Mouse (Mus musculus): ENCODE results near the gene Defb42. TPM values are rescaled to one million over a fixed set of nuclear protein-coding genes. Genes with fewer than 3 reads are reported as not detected.

The Defb42 gene
- polyA plus RNA-seq, 1 experiment from 2014 or later = not detected

- no peaks in the 10 kb centered on the region for H3K4me1 ChIP-seq (ENCODE audit: control insufficient read depth, low read depth, low read length)
- H3K27me3 ChIP-seq (ENCODE audit: control insufficient read depth, insufficient read depth, low read depth, low read length) = no peaks in the 10 kb centered on the region
- H3K9me3 ChIP-seq (replicated peaks; ENCODE audit: control insufficient read depth, low read length) = no peaks in the 10 kb centered on the region
- no peak overlapping the region for H3K27ac ChIP-seq (ENCODE audit: low read length)
- no peak overlapping the region for H3K4me2 ChIP-seq (ENCODE audit: low read depth, low read length)
- WGBS (ENCODE audit: insufficient replicate concordance) = 15% methylated on average over 5 of the region's 5 CpGs
- no peak overlapping the region for H3K4me3 ChIP-seq (ENCODE audit: low read depth, low read length)
- no peak for ATAC-seq (ENCODE audit: low read depth)
- H3K36me3 ChIP-seq (ENCODE audit: control insufficient read depth, insufficient read depth) = no peaks in the 10 kb centered on the region
- H3K9ac ChIP-seq (ENCODE audit: low read depth, low read length) = no peak overlapping the region
These were observed 4.0 kb downstream of the Defb42 start for GRCm38 (mm10) chr14:63050769-63051168.

- H3K9me3 ChIP-seq (replicated peaks; ENCODE audit: control insufficient read depth, low read length) = no peaks in the 10 kb centered on the region
- no peak overlapping the region for H3K9ac ChIP-seq (ENCODE audit: low read depth, low read length)
- no peak overlapping the region for H3K27ac ChIP-seq (ENCODE audit: low read length)
- WGBS (ENCODE audit: insufficient replicate concordance) = 30% methylated on average over 6 of the region's 6 CpGs
- ATAC-seq (ENCODE audit: low read depth) = peak; percentile 30; the same call in 1 of the 2 replicates
- H3K4me1 ChIP-seq (ENCODE audit: control insufficient read depth, low read depth, low read length) = no peaks in the 10 kb centered on the region
- H3K4me2 ChIP-seq (ENCODE audit: low read depth, low read length) = no peak overlapping the region
- H3K36me3 ChIP-seq (ENCODE audit: control insufficient read depth, insufficient read depth) = no peaks in the 10 kb centered on the region
- H3K27me3 ChIP-seq (ENCODE audit: control insufficient read depth, insufficient read depth, low read depth, low read length) = no peaks in the 10 kb centered on the region
- no peak overlapping the region for H3K4me3 ChIP-seq (ENCODE audit: low read depth, low read length)
These were observed 7.9 kb downstream of the Defb42 start for GRCm38 (mm10) chr14:63054729-63055128.

GRCm38 (mm10) chr14:63060361-63060760 lies 13.6 kb downstream of the Defb42 start:
- Histone ChIP-seq H3K4me2 (ENCODE audit: low read depth, low read length) (no peak overlapping the region), H3K36me3 (ENCODE audit: control insufficient read depth, insufficient read depth) (no peaks in the 10 kb centered on the region), H3K4me1 (ENCODE audit: control insufficient read depth, low read depth, low read length) (peaks cover 26% of the 10 kb centered on the region), H3K27me3 (ENCODE audit: control insufficient read depth, insufficient read depth, low read depth, low read length) (no peaks in the 10 kb centered on the region), H3K27ac (ENCODE audit: low read length) (no peak overlapping the region), H3K9me3 (replicated peaks; ENCODE audit: control insufficient read depth, low read length) (no peaks in the 10 kb centered on the region; the same call in 1 of the 2 replicates), H3K4me3 (ENCODE audit: low read depth, low read length) (no peak overlapping the region), H3K9ac (ENCODE audit: low read depth, low read length) (no peak overlapping the region)
- no peak for ATAC-seq (ENCODE audit: low read depth)
- WGBS (ENCODE audit: insufficient replicate concordance) = 64% methylated on average over 10 of the region's 10 CpGs

- no peak overlapping the region for H3K4me3 ChIP-seq (ENCODE audit: low read depth, low read length)
- peak; percentile 90 for ATAC-seq (ENCODE audit: low read depth)
- H3K4me2 ChIP-seq (ENCODE audit: low read depth, low read length) = peak overlapping the region; percentile 41
- H3K9ac ChIP-seq (ENCODE audit: low read depth, low read length) = peak overlapping the region; percentile 41; the same call in 1 of the 2 replicates
- WGBS (ENCODE audit: insufficient replicate concordance) = 28% methylated on average over 2 of the region's 2 CpGs
- no peaks in the 10 kb centered on the region for H3K27me3 ChIP-seq (ENCODE audit: control insufficient read depth, insufficient read depth, low read depth, low read length)
- H3K4me1 ChIP-seq (ENCODE audit: control insufficient read depth, low read depth, low read length) = peaks cover 42% of the 10 kb centered on the region
- H3K27ac ChIP-seq (ENCODE audit: low read length) = peak overlapping the region; percentile 66; the same call in 1 of the 2 replicates
- H3K9me3 ChIP-seq (replicated peaks; ENCODE audit: control insufficient read depth, low read length) = no peaks in the 10 kb centered on the region; the same call in 1 of the 2 replicates
- no peaks in the 10 kb centered on the region for H3K36me3 ChIP-seq (ENCODE audit: control insufficient read depth, insufficient read depth)
These were observed 15.4 kb downstream of the Defb42 start for GRCm38 (mm10) chr14:63062184-63062583.

GRCm38 (mm10) chr14:63065391-63065790 lies 18.6 kb downstream of the Defb42 start:
- H3K4me1 ChIP-seq (ENCODE audit: control insufficient read depth, low read depth, low read length) = peaks cover 54% of the 10 kb centered on the region
- H3K27ac ChIP-seq (ENCODE audit: low read length) = no peak overlapping the region; the same call in 1 of the 2 replicates
- no peak overlapping the region for H3K4me2 ChIP-seq (ENCODE audit: low read depth, low read length)
- no peak for ATAC-seq (ENCODE audit: low read depth)
- no peaks in the 10 kb centered on the region; the same call in 1 of the 2 replicates for H3K9me3 ChIP-seq (replicated peaks; ENCODE audit: control insufficient read depth, low read length)
- no peaks in the 10 kb centered on the region for H3K36me3 ChIP-seq (ENCODE audit: control insufficient read depth, insufficient read depth)
- H3K9ac ChIP-seq (ENCODE audit: low read depth, low read length) = no peak overlapping the region; the same call in 1 of the 2 replicates
- H3K4me3 ChIP-seq (ENCODE audit: low read depth, low read length) = no peak overlapping the region
- WGBS (ENCODE audit: insufficient replicate concordance) = 78% methylated on average over 5 of the region's 5 CpGs
- peaks cover 6% of the 10 kb centered on the region for H3K27me3 ChIP-seq (ENCODE audit: control insufficient read depth, insufficient read depth, low read depth, low read length)

GRCm38 (mm10) chr14:63066630-63067310 lies 20.0 kb downstream of the Defb42 start:
- Histone ChIP-seq H3K9me3 (replicated peaks; ENCODE audit: control insufficient read depth, low read length) (no peaks in the 10 kb centered on the region; the same call in 1 of the 2 replicates), H3K27me3 (ENCODE audit: control insufficient read depth, insufficient read depth, low read depth, low read length) (peaks cover 10% of the 10 kb centered on the region), H3K4me2 (ENCODE audit: low read depth, low read length) (peak overlapping the region; percentile 58; the same call in 1 of the 2 replicates), H3K4me1 (ENCODE audit: control insufficient read depth, low read depth, low read length) (peaks cover 40% of the 10 kb centered on the region), H3K4me3 (ENCODE audit: low read depth, low read length) (no peak overlapping the region), H3K9ac (ENCODE audit: low read depth, low read length) (peak overlapping the region; percentile 15; the same call in 1 of the 2 replicates), H3K27ac (ENCODE audit: low read length) (peak overlapping the region; percentile 63), H3K36me3 (ENCODE audit: control insufficient read depth, insufficient read depth) (no peaks in the 10 kb centered on the region)
- ATAC-seq (ENCODE audit: low read depth) = no peak
- WGBS (ENCODE audit: insufficient replicate concordance) = 20% methylated on average over 16 of the region's 16 CpGs

GRCm38 (mm10) chr14:63067708-63068107 lies 20.9 kb downstream of the Defb42 start:
- H3K4me2 ChIP-seq (ENCODE audit: low read depth, low read length) = peak overlapping the region; percentile 58
- H3K36me3 ChIP-seq (ENCODE audit: control insufficient read depth, insufficient read depth) = no peaks in the 10 kb centered on the region
- H3K27me3 ChIP-seq (ENCODE audit: control insufficient read depth, insufficient read depth, low read depth, low read length) = peaks cover 16% of the 10 kb centered on the region
- H3K4me3 ChIP-seq (ENCODE audit: low read depth, low read length) = 0 out of 2 replicates have a peak overlapping the region, but pooled peaks have one; percentile 5
- peaks cover 30% of the 10 kb centered on the region for H3K4me1 ChIP-seq (ENCODE audit: control insufficient read depth, low read depth, low read length)
- H3K27ac ChIP-seq (ENCODE audit: low read length) = peak overlapping the region; percentile 63
- peak overlapping the region; percentile 54 for H3K9ac ChIP-seq (ENCODE audit: low read depth, low read length)
- 8% methylated on average over 15 of the region's 15 CpGs for WGBS (ENCODE audit: insufficient replicate concordance)
- H3K9me3 ChIP-seq (replicated peaks; ENCODE audit: control insufficient read depth, low read length) = no peaks in the 10 kb centered on the region; the same call in 1 of the 2 replicates
- ATAC-seq (ENCODE audit: low read depth) = peak; percentile 78

Other genes starting within 250 kb of the Defb42 start
- 2.8 and 3.1 TPM in 2 replicates for gene Wdfy2, start 209.3 kb upstream of the Defb42 start, polyA plus RNA-seq (2015; fragmentation: Nextera tagmentation; extraction: Ambion mirVana)
- gene Defb48, start 62.5 kb upstream of the Defb42 start, polyA plus RNA-seq (2015; fragmentation: Nextera tagmentation; extraction: Ambion mirVana) = not detected in 2 replicates
- gene Defb47, start 48.9 kb upstream of the Defb42 start, polyA plus RNA-seq (2015; fragmentation: Nextera tagmentation; extraction: Ambion mirVana) = not detected in 2 replicates
- not detected in 2 replicates for gene Defb43, start 35.2 kb upstream of the Defb42 start, polyA plus RNA-seq (2015; fragmentation: Nextera tagmentation; extraction: Ambion mirVana)
- gene Defb30, start 3.0 kb downstream of the Defb42 start, polyA plus RNA-seq (2015; fragmentation: Nextera tagmentation; extraction: Ambion mirVana) = not detected in 2 replicates

All from liver, embryonic 16.5 days (tissue).